Mouse (Mus musculus) forebrain, embryonic 13.5 days (tissue): ENCODE results near the gene Wdr91. TPM values are rescaled to one million over a fixed set of nuclear protein-coding genes. Genes with fewer than 3 reads are reported as not detected.
A peak's percentile ranks its signal among the peaks of the same experiment; 100 is the strongest.

Source experiments
- ATAC-seq: fragments of 200-750 bp; cut with Nextera tagmentation; 2 replicates; pipeline ENCODE4 v1.8.0; 2017
- H3K27ac ChIP-seq: fragments of 300-500 bp; sonication (generic); 2 replicates; pipeline ENCODE4 v1.5.1; 2015; ENCODE audit warnings: inconsistent platforms, mild to moderate bottlenecking, moderate library complexity
- H3K27me3 ChIP-seq: fragments of 300-500 bp; sonication (generic); 2 replicates; pipeline ENCODE4 v1.6.1; 2015; ENCODE audit warnings: mild to moderate bottlenecking, inconsistent platforms
- H3K36me3 ChIP-seq: fragments of 300-500 bp; sonication (generic); 2 replicates; pipeline ENCODE4 v1.6.1; 2015; ENCODE audit warnings: mild to moderate bottlenecking, inconsistent platforms; ENCODE audit not compliant: poor library complexity, severe bottlenecking
- H3K4me1 ChIP-seq: fragments of 300-500 bp; sonication (generic); 2 replicates; pipeline ENCODE4 v1.6.1; 2015; ENCODE audit warnings: inconsistent platforms
- H3K4me2 ChIP-seq: fragments of 300-500 bp; sonication (generic); 2 replicates; pipeline ENCODE4 v1.6.1; 2015; ENCODE audit warnings: inconsistent platforms, mild to moderate bottlenecking, moderate library complexity
- H3K4me3 ChIP-seq: fragments of 300-500 bp; sonication (generic); 2 replicates; pipeline ENCODE4 v1.5.1; 2015; ENCODE audit warnings: mild to moderate bottlenecking, inconsistent platforms
- H3K9ac ChIP-seq: fragments of 300-500 bp; sonication (generic); 2 replicates; pipeline ENCODE4 v1.6.1; 2015; ENCODE audit warnings: mild to moderate bottlenecking, inconsistent platforms
- H3K9me3 ChIP-seq: fragments of 300-500 bp; sonication (generic); replicated peaks from 2 replicates; pipeline ENCODE4 v1.6.1; 2016; ENCODE audit warnings: inconsistent platforms
- WGBS: fragments of 180-500 bp; shearing (Covaris S2); methylation state at CpG from one replicate; pipeline ENCODE4 v1.1.7; 2015; 5-methylcytosine and 5-hydroxymethylcytosine counted together
- polyA plus RNA-seq: library from polyadenylated mRNA; unstranded; fragments of >200 nt; fragmentation: Nextera tagmentation; extraction: Ambion mirVana; gene quantifications from 2 replicates; pipeline ENCODE4 v1.2.1, GENCODE M21; 2015

Wdr91 gene
- polyA plus RNA-seq, 1 experiment from 2014 or later: 9.7 TPM

DNA sequence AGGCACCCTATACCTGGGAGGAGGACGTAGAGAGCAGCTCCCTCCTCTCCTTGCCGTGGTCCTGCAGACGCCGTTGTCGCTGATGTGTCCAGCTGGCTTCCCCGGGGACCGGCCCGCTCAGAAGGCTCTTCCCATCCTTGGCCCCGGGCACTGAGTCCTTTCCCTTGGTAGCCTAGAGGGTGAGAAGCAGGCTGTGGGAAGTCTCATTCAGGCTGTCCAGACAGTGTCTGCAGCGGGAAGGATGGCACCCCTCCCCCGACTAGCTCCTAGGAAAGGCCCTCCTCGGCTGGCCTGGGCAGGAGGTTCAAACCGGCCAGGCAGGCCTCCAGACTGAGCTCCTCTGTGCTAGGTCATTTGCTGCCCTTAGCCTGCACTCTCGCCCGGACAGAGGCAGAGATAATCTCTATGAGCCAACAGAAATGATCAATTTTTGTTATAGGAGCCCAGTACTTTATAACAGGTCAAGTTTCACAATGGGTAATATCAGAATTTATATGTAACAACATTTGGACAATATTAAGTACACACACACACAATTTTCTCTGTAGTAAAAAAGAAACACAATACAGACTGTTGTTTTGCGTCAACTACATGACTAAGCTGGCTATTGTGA is 14.4 kb downstream of the Wdr91 start:
- H3K27me3 ChIP-seq: no peaks in the 10 kb centered on the region
- no peak overlapping the region for H3K27ac ChIP-seq
- no peak overlapping the region for H3K4me3 ChIP-seq
- H3K36me3 ChIP-seq: peaks cover 83% of the 10 kb centered on the region
- H3K9ac ChIP-seq: no peak overlapping the region
- H3K9me3 ChIP-seq: no peaks in the 10 kb centered on the region
- H3K4me1 ChIP-seq: no peaks in the 10 kb centered on the region
- 58% methylated on average over 16 of the region's 16 CpGs for WGBS
- H3K4me2 ChIP-seq: no peak overlapping the region
- ATAC-seq: no peak

DNA sequence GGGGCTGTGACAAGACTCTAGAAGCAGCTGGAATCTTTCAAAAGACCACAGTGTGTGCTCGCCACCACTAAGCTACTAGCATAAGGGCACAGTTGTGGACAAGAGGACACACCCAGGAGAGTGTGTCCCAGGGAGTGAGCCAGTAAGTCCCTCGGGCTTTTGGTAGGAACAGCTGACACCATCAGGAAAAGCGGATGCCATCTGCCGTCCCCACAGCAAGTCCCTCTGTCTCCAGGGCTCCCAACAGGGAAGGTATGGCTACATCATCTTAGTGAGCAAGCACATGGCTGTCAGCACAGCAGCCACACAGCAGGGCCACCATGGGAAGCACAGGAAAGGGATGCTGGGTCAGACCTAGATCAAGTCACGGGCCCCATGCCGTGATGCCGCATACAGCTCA is 15.1 kb downstream of the Wdr91 start:
- Histone ChIP-seq H3K27ac (no peak overlapping the region), H3K9ac (no peak overlapping the region), H3K4me3 (no peak overlapping the region), H3K4me1 (no peaks in the 10 kb centered on the region), H3K27me3 (no peaks in the 10 kb centered on the region), H3K4me2 (no peak overlapping the region), H3K9me3 (no peaks in the 10 kb centered on the region), H3K36me3 (peaks cover 83% of the 10 kb centered on the region)
- ATAC-seq: no peak
- 88% methylated on average over 7 of the region's 7 CpGs for WGBS

GRCm38 (mm10) chr6:34889185-34889584 is 21.5 kb downstream of the Wdr91 start:
- Histone ChIP-seq H3K9me3 (no peaks in the 10 kb centered on the region), H3K9ac (no peak overlapping the region), H3K27me3 (no peaks in the 10 kb centered on the region), H3K36me3 (peaks cover 80% of the 10 kb centered on the region), H3K4me2 (no peak overlapping the region), H3K4me3 (no peak overlapping the region), H3K27ac (no peak overlapping the region), H3K4me1 (peaks cover 15% of the 10 kb centered on the region)
- WGBS: 57% methylated on average over 4 of the region's 4 CpGs
- no peak for ATAC-seq

DNA sequence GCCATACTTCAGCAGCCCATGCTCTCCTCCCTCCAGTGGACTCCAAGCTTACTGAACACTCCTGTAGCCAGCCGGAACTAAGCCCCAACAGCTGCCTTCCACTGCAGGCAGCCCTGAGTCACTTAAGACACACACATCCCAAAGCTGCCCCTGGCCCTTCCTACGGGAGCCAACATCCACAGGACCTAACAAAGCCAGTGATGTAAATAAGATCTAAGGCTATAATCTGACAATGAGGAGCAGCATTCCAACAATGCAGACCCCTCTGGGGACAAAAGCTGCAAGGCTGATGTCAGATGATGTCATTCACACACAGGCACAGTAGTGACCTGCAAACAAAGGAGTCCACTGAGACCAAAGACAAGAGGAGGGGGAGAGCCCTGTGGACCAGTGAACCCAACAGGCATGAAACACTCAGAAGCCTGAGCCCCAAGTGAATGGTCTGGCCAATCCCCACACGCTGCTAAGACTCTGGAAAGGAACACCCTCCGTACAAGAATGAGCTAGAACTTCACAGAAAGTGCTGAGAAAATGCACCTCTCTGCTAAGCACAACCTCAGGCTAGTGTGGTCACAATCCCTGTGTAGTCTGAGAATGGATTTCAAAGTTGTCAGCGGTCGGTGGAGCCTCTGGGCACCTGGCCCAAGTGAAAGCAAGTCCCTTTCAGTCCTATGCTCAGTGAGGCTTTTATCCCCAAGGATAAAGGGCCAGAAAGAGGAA is 23.4 kb downstream of the Wdr91 start:
- Histone ChIP-seq H3K4me1 (peaks cover 15% of the 10 kb centered on the region), H3K4me2 (no peak overlapping the region), H3K9me3 (no peaks in the 10 kb centered on the region), H3K4me3 (no peak overlapping the region), H3K9ac (peak overlapping the region; percentile 43; the same call in 1 of the 2 replicates), H3K27me3 (no peaks in the 10 kb centered on the region), H3K36me3 (peaks cover 74% of the 10 kb centered on the region), H3K27ac (peak overlapping the region; percentile 57)
- peak; percentile 89 for ATAC-seq
- 21% methylated on average over 6 of the region's 6 CpGs for WGBS

- 93% methylated on average over 7 of the region's 7 CpGs for WGBS
- no peak overlapping the region for H3K9ac ChIP-seq
- H3K36me3 ChIP-seq: peaks cover 73% of the 10 kb centered on the region
- peaks cover 15% of the 10 kb centered on the region for H3K4me1 ChIP-seq
- H3K27ac ChIP-seq: no peak overlapping the region
- no peaks in the 10 kb centered on the region for H3K27me3 ChIP-seq
- no peaks in the 10 kb centered on the region for H3K9me3 ChIP-seq
- no peak overlapping the region for H3K4me2 ChIP-seq
- no peak for ATAC-seq
- H3K4me3 ChIP-seq: no peak overlapping the region
Measured at GRCm38 (mm10) chr6:34884724-34885123, 26.0 kb downstream of the Wdr91 start.

DNA sequence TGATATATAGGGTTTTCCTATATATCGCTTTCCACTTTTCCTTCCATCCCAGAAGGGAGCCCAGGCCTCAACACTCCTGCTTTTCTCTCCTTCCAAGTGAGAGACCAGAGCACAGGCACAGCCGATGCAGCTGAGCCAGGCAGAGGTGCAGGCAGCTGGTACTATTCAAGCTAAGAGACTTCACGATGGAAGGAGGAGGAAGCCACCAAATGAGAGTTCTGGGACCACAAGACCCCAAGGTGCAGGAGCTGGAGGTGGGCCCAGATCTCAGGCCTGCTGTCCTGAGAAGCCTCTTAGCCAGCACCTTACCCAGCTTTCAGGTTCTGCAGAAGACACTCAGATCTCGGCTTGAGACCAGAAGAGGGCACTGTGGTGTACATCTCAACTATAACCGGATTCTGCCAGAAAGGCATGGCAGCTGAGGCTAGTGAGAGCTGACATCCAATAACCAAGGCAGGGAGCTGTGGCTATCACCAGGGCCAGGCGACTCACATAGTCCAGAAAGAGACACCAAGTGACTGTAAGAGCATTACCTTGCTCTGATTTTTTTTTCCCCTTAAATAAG is 30.7 kb downstream of the Wdr91 start:
- Histone ChIP-seq H3K36me3 (peaks cover 40% of the 10 kb centered on the region), H3K27me3 (no peaks in the 10 kb centered on the region), H3K4me3 (no peak overlapping the region), H3K4me1 (peaks cover 12% of the 10 kb centered on the region), H3K9me3 (no peaks in the 10 kb centered on the region), H3K27ac (no peak overlapping the region), H3K4me2 (no peak overlapping the region), H3K9ac (no peak overlapping the region)
- ATAC-seq: no peak
- WGBS: 57% methylated on average over 6 of the region's 6 CpGs

- H3K9ac ChIP-seq: no peak overlapping the region
- peaks cover 38% of the 10 kb centered on the region for H3K36me3 ChIP-seq
- no peaks in the 10 kb centered on the region for H3K27me3 ChIP-seq
- no peaks in the 10 kb centered on the region for H3K9me3 ChIP-seq
- ATAC-seq: no peak
- no peak overlapping the region for H3K4me2 ChIP-seq
- 92% methylated on average over 16 of the region's 16 CpGs for WGBS
- H3K4me3 ChIP-seq: no peak overlapping the region
- no peak overlapping the region for H3K27ac ChIP-seq
- H3K4me1 ChIP-seq: peaks cover 12% of the 10 kb centered on the region
Measured at GRCm38 (mm10) chr6:34879101-34879740, 31.5 kb downstream of the Wdr91 start.

- WGBS: under 1% methylated on average over 56 of the region's 56 CpGs
- Histone ChIP-seq H3K4me1 (peaks cover 12% of the 10 kb centered on the region), H3K9ac (peak within 1 kb of the TSS; percentile 88), H3K4me3 (peak within 1 kb of the TSS; percentile 75), H3K36me3 (peaks cover 39% of the 10 kb centered on the region), H3K4me2 (peak within 1 kb of the TSS; percentile 73), H3K27me3 (no peaks in the 10 kb centered on the region), H3K27ac (peak within 1 kb of the TSS; percentile 88), H3K9me3 (no peaks in the 10 kb centered on the region)
- peak; percentile 96 for ATAC-seq
Measured at GRCm38 (mm10) chr6:34877509-34878321, 33.0 kb downstream of the Wdr91 start, which contains the start of gene Cyren. Gene Cyren, minus strand, starts transcription at chr6:34878060.

DNA sequence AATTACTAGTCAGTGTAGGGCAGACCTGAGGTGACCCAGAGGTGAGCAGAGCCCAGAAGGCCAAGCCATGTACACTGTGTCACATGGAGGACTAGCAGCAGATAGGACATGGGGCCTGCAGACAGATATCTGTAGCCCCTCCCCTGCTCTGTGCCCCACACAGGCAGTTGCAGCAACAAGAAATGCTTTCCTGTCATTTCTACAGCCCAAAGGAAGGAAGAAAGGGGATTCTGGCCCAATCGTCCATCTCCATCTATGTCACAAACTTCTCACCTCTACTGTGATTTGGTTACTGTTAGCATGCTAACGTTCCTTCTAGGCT is 33.9 kb downstream of the Wdr91 start:
- H3K9ac ChIP-seq: peak overlapping the region; percentile 88
- H3K27ac ChIP-seq: no peak overlapping the region
- no peaks in the 10 kb centered on the region for H3K27me3 ChIP-seq
- peak overlapping the region; percentile 73 for H3K4me2 ChIP-seq
- no peak for ATAC-seq
- peak overlapping the region; percentile 75 for H3K4me3 ChIP-seq
- H3K4me1 ChIP-seq: peaks cover 12% of the 10 kb centered on the region
- WGBS: 62% methylated on average over 2 of the region's 2 CpGs
- H3K36me3 ChIP-seq: peaks cover 31% of the 10 kb centered on the region
- H3K9me3 ChIP-seq: no peaks in the 10 kb centered on the region

DNA sequence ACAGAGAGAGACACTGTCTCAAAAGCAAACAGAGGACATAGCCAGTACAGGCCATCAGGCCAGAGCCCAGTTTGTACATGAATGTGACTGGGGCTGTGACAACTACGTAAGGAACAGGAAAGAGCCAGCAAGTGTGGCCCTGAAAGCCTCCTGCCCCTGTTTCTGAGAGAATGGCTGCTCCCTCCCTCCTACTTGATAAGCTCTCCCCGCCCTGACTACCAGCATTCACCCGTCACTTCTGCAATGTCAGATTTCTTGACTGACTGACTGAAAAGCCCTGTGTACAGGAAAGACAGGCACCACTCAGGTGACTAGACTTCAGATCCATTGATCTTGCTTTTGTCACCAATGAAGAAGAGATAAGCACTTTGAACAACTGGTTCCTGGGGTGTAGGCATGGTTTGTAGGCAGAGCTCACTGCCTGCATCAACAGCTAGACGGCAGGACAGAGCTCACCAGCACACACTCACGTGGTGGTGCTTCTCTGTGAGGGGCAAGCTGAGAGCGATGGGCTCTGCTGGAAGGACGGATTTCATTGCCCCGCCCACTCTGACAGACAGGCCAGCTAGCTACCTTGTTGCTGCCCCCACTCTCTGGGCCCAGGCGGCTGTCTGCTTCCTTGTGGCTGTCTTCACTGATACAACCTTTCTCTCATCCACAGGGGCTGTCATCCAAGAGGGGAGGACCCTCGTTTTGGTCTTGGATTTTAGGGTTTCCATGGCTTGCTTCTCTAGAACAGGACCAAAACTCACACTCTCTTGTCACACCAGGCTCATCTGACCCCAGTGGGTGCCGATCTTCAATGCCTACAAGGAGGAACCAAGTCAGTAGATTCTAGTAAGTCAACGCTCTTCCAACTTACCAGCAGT is 34.5 kb downstream of the Wdr91 start:
- Histone ChIP-seq H3K27ac (no peak overlapping the region), H3K4me3 (0 out of 2 replicates have a peak overlapping the region, but pooled peaks have one; percentile 75), H3K9ac (0 out of 2 replicates have a peak overlapping the region, but pooled peaks have one; percentile 88)

GRCm38 (mm10) chr6:34875268-34875761 is 35.4 kb downstream of the Wdr91 start:
- no peak overlapping the region for H3K4me3 ChIP-seq
- H3K27ac ChIP-seq: no peak overlapping the region; the same call in 1 of the 2 replicates
- no peak overlapping the region for H3K4me2 ChIP-seq
- peaks cover 12% of the 10 kb centered on the region for H3K4me1 ChIP-seq
- H3K9me3 ChIP-seq: no peaks in the 10 kb centered on the region
- 92% methylated on average over 15 of the region's 15 CpGs for WGBS
- no peaks in the 10 kb centered on the region for H3K27me3 ChIP-seq
- H3K9ac ChIP-seq: no peak overlapping the region
- no peak for ATAC-seq
- H3K36me3 ChIP-seq: peaks cover 16% of the 10 kb centered on the region

More for the DNA sequence above, 34.5 kb downstream of the Wdr91 start:
- no peak for ATAC-seq
- H3K9me3 ChIP-seq: no peaks in the 10 kb centered on the region
- peak overlapping the region; percentile 73 for H3K4me2 ChIP-seq
- peaks cover 12% of the 10 kb centered on the region for H3K4me1 ChIP-seq
- no peaks in the 10 kb centered on the region for H3K27me3 ChIP-seq
- H3K36me3 ChIP-seq: peaks cover 25% of the 10 kb centered on the region
- WGBS: 61% methylated on average over 12 of the region's 12 CpGs
